Mouse (Mus musculus): ENCODE data around the gene Qrich1.

Gene Qrich1

GRCm38 (mm10) chr9:108493246-108493645 is 23.4 kb upstream of the Qrich1 start:
- DNase-seq = no peak

DNA sequence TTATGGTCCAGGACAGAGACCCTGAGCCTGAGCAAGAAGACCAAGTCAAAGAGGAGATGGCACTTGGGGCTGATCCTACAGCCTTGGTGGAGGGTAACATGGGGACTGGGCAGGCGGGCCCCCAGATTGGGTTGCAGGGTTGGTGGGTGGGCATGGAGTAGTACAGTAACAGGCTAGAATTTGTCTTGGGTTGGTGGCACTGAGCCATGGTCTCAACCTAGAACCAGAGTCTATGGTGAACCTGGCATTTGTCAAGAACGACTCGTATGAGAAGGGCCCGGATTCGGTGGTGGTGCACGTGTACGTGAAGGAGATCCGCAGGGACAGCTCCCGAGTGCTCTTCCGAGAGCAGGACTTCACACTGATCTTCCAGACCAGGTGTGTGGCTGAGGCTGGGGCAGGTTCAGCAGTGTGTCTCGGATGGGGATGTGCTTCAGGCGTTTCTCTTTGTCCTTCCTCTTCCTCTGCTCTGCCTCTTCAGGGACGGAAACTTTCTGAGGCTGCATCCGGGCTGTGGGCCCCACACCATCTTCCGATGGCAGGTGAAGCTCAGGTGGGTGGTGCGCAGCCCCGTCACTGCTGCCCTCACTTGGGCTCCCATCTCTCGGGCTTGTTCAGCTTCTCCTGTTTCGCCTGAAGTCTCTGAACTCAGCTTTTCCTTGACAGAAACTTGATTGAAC is 22.3 kb upstream of the Qrich1 start:
- DNase-seq = no peak

DNA sequence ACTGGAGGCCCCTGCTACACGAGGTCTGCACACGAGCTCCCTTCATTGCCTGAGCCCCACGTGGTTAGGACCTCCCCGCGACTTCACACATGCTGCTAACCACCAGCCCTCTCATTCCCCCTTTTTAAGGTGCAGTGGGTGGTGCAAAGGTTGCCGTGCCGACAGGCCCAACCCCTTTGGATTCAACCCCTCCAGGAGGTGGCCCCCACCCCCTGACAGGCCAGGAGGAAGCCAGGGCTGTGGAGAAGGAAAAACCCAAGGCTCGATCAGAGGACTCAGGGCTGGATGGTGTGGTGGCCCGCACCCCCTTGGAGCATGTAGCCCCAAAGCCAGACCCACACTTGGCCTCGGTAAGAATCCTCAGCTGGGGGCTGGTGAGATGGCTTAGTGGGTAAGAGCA is 21.7 kb upstream of the Qrich1 start:
- DNase-seq = no peak

- no peak for DNase-seq
These were observed 17.4 kb upstream of the Qrich1 start for GRCm38 (mm10) chr9:108499231-108499630.

DNA sequence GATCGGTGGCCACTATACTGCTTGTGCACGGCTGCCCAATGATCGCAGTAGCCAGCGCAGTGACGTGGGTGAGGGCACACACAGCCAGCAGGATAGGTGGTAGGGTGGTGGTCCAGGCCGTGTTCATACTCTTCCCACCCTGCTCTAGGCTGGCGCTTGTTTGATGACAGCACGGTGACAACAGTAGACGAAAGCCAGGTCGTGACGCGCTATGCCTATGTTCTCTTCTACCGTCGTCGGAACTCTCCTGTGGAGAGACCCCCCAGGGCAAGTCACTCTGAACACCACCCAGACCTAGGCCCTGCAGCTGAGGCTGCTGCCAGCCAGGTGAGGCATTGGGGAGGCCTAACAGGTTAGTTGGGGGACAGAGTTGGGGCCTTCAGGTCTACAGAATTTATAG is 16.7 kb upstream of the Qrich1 start:
- DNase-seq = no peak

GRCm38 (mm10) chr9:108506901-108507300 is 9.7 kb upstream of the Qrich1 start:
- DNase-seq = no peak

DNA sequence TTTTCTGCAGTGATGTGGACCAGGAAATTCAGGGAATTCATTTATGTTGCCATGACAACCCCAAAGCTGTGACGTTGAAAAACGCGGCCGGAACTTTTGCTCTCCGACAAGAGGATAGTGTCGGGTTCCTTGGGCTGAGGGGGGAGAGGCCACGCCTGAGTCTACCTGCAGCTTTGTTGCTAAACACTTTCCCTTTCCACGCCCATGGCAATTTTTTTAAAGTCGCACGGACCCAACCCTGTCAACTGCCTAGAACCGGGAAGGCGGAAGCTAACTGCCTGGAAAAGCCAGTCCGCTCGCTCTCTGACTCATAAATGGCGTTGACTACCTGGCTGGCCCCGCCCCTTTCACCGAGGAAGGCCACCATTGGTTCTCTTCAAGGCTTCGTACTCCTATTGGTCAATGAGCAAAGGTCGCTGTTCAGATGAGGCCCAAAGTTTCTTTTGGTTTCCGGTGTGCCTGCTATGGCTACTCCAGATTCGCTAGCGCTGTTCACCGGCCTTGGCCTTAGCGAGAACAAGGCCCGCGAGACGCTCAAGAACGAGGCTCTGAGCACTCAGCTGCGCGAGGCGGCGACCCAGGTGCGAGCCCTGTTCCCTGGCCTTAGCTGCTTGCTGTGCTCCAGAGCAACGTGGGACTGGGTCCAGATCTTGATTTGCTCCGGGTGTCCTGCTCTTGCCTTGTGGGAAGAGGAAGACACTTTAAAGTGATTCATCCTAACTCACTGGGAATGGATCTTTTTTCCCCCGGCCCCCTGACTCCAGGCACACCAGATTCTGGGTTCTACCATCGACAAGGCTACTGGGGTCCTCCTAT is 8.8 kb upstream of the Qrich1 start, which contains the start of gene Qars:
Gene Qars (plus strand): TSS at position 88 of the 816 bp plus-strand sequence.
- peak; percentile 97 for DNase-seq

DNA sequence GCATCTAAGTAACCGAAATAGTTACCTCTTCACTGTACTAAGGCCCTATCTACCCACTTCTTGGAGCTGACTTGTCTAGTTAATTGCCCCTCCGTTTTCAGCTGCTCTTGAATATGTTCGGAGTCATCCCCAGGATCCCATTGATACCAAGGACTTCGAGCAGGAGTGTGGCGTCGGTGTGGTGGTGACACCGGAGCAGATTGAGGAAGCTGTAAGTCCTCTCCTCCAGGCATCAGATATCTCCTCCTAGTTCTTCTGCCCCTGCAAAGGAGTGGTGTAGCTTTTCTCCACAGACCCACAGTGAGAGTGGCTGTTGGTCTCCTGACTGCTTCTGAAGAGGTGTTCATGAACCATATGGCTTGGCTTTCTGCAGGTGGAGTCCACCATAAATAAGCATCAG is 7.8 kb upstream of the Qrich1 start:
- DNase-seq = no peak

DNA sequence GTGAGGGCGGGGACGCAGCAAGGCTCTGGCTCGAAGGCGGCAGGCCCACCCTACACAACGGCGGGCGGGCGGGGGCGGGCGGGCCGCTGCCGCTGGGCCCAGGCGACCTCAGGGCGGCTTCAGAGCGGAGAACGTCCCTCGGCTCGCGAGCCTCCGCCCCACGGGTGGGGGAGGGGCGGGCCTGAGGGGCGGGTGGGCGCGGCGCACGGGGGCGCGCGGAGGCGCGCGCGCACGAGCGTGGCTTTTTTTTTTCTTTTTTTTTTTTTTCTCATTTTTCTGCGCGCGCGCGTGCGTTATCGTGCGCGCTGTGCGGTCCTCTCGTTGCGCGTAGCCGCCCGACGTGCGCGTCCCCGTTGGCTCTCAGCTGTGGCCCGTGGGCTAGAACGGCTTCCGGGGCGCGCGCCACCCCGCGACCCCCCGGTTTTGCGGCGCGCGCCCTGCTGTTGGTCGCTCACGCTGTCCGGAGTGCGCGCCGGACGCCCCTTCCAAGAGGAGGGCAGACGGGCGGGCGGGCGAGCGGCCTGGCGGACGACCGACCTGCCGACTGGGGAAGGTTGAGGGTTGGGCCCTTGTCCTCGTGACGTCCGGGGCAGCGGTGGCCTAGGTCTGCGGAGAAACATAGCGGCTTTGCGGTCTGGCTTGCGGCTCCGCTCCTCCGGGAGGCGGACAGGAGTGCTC is 786 bp downstream of the Qrich1 start:
- DNase-seq = peak; percentile 92

GRCm38 (mm10) chr9:108517931-108518332 is 1.3 kb downstream of the Qrich1 start:
- no peak for DNase-seq

DNA sequence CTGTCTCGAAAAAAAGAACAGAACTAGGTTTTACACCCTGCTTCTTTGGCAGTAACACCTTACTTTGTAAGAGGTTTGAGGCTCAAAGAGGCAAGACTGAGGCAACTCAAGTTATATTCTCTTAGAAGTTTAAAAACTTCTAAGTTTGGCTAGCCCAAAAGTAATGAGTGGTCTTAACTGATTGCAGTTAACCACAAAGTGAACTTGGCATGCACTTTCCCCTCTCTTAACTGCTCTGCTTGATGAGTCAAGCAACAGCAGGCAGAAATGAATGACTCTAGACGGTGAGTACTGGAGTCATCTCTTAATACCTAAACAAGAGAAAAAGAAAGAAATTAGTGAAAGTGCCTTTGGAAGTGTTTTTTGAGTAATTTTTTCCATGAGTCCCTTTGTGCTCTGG is 5.0 kb downstream of the Qrich1 start:
- DNase-seq = no peak

GRCm38 (mm10) chr9:108523341-108523740 is 6.7 kb downstream of the Qrich1 start:
- DNase-seq = no peak

DNA sequence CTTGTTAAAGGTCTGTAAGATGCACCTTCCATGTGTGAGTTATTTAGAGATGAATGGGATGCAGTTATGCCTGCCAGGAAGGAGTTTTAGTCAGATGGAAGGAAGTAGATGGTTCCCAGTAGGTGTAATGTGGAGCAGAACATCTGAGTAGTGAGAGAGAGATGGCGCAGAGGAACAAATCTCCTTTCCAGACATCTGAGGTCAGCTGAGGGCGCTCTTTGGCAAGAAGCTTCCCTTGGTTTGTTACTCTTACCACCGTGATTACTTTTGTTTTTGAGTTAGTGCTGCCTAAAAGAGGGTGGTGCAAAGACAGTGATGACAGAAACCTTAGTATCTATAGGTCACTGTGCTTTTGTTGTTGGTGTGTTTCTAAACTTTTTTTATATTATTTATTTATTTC is 8.8 kb downstream of the Qrich1 start:
- no peak for DNase-seq

DNA sequence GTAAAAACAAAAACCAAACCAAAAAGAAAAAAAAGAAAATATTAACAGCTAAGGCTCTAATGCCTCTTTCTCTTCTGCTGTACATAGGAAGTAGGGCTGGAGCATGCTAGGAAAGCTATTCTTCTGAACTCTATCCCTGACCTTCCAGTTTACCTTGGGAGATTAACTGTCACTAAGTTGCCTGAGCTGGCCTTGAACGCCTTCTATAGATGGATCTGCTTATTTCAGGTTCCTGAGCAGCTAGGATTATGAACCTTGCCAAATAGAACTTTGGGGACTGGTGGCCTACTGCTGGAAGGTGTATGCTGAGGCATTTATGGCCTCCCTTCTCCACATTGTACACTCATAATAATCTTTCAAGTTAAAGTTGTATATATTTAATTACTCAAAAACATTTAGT is 14.3 kb downstream of the Qrich1 start:
- no peak for DNase-seq

- DNase-seq = no peak
These were observed 14.9 kb downstream of the Qrich1 start for GRCm38 (mm10) chr9:108531496-108531895.

DNA sequence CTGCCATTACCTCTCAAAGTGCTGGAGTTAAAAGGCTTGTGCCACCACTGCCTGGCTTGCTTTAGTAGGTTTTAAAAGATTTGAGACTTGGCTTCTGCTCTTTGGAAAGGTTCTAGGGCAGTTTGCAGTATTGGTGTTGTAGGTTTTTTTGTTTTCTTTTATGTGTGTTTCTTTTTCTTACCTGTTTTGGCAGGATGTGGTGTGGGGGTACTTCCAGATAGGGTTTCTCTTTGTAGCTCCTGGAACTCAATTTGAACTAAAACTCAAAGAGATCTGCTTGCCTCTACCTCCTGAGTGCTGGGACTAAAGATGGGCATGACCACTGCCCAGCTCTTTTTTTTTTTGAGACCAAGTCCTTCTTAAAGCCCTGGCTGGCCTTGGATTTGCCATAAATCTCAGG is 24.2 kb downstream of the Qrich1 start:
- no peak for DNase-seq

DNA sequence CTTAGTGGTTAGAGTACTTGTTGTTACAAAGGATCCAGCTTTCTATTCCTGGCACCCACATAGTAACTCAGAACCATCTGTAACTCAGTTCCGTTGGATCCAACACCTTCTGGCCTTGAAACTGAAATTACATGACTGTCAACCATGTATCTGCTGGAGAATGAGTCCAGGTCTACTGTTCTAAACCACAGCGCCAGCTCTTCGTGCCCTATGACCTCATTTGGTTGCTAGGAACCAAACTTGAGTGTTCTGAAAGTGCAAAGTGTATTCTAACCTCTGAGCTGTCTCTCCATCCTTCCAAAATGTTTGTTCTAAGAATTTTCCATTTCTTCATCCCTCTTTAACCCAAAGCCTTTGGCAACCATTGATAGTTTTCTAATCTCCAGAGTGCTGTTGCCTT is 29.4 kb downstream of the Qrich1 start:
- DNase-seq = no peak

- no peak for DNase-seq
These were observed 30.3 kb downstream of the Qrich1 start for GRCm38 (mm10) chr9:108546875-108547274.

DNA sequence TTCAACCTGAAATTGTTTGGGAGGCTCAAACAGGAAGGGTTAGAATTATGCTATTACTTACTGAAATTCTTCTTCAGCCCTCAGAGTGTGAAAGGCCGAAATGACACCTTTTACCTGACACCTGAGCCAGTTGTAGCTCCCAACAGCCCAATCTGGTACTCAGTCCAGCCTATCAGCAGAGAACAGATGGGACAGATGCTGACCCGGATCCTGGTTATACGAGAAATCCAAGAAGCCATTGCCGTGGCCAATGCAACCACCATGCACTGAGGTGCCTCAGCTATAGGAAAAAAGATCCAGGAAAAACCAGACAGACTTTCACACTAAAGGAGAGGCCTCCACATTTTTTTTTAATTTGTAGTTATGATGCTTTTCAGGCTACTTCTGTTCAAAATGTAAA is 42.6 kb downstream of the Qrich1 start:
- DNase-seq = no peak

DNA sequence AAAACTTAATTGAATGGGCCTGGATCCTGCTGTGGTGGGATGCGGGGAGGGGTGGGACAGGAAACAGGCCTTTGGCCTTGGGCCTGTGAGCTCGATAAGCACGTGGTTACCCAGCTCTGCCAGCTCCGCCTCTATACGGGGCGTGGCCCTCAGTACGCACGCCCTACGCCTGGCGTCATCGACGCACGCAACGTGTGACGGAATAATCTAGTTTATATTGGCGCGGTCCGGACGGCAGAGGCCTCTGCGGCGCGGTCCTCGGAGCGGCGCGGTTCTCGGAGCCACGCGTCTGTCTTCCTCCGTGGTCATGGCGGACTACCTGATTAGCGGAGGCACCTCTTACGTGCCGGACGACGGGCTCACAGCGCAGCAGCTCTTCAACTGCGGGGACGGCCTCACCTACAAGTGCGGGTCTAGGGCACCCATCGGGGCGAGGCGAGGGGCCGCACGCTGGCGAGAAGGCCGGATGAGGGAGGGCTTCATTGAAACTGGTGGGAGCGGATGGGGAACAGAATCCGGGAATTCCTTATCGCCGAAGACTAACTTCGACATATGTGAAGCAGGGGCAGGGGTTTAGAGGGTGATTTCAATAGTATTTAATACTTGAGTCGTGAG is 43.7 kb downstream of the Qrich1 start, which contains the start of gene Impdh2:
Gene Impdh2 (plus strand): TSS at position 60 of the 615 bp plus-strand sequence.
- DNase-seq = peak; percentile 98

GRCm38 (mm10) chr9:108563671-108564070 is 47.1 kb downstream of the Qrich1 start:
- no peak for DNase-seq

DNA sequence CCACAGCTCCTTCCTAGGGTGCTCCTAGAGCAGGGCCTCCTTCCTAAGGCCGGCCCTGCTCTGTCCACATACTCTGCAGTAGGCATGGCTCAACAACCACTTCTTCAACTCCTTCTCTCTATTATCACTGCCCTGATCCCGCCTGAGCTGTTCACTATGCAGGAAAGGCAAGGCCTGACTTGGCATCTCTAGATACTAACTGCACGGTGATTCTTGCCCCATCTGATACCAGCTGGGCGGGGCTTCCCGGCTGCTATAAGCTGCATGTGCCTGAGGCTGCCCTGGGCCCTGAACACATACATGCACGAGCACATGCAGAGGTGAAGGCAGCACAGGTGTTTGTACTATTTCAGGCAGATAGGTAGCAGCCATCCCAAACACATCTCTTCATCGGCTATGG is 47.5 kb downstream of the Qrich1 start:
- no peak for DNase-seq
